Mouse (Mus musculus): ENCODE data around the gene Zfp827.

The Zfp827 gene

GRCm38 (mm10) chr8:79027977-79028487 is at the start of gene Zfp827:
Zfp827 (plus strand) TSS chr8:79028437.
- DNase-seq (ENCODE audit: low spot score in 2 of 2) = peak; percentile 55 to 73

GRCm38 (mm10) chr8:79004341-79004740 is 23.9 kb upstream of the Zfp827 start:
- no peak for DNase-seq (ENCODE audit: low spot score in 2 of 2)

GRCm38 (mm10) chr8:79015061-79015460 is 13.2 kb upstream of the Zfp827 start:
- no peak for DNase-seq (ENCODE audit: low spot score in 2 of 2)

- DNase-seq (ENCODE audit: low spot score in 2 of 2) = peak in 1 of 2 experiments; percentile 21
Observed at GRCm38 (mm10) chr8:79016076-79016475, 12.2 kb upstream of the Zfp827 start.

GRCm38 (mm10) chr8:79016583-79016982 is 11.7 kb upstream of the Zfp827 start:
- DNase-seq (ENCODE audit: low spot score in 2 of 2) = no peak

GRCm38 (mm10) chr8:79023922-79024321 is 4.3 kb upstream of the Zfp827 start:
- no peak for DNase-seq (ENCODE audit: low spot score in 2 of 2)

- no peak for DNase-seq (ENCODE audit: low spot score in 2 of 2)
Observed at GRCm38 (mm10) chr8:79027319-79027718, 918 bp upstream of the Zfp827 start.

- peak in 1 of 2 experiments; percentile 41 for DNase-seq (ENCODE audit: low spot score in 2 of 2)
Observed at GRCm38 (mm10) chr8:79028541-79029395, 531 bp downstream of the Zfp827 start.

GRCm38 (mm10) chr8:79029396-79030325 is 1.4 kb downstream of the Zfp827 start:
- peak; percentile 42 to 67 for DNase-seq (ENCODE audit: low spot score in 2 of 2)

- peak in 1 of 2 experiments; percentile 58 for DNase-seq (ENCODE audit: low spot score in 2 of 2)
Observed at GRCm38 (mm10) chr8:79030326-79031265, 2.4 kb downstream of the Zfp827 start.

- no peak for DNase-seq (ENCODE audit: low spot score in 2 of 2)
Observed at GRCm38 (mm10) chr8:79037532-79037931, 9.3 kb downstream of the Zfp827 start.

- no peak for DNase-seq (ENCODE audit: low spot score in 2 of 2)
Observed at GRCm38 (mm10) chr8:79037991-79038390, 9.8 kb downstream of the Zfp827 start.

- no peak for DNase-seq (ENCODE audit: low spot score in 2 of 2)
Observed at GRCm38 (mm10) chr8:79041429-79041828, 13.2 kb downstream of the Zfp827 start.

- no peak for DNase-seq (ENCODE audit: low spot score in 2 of 2)
Observed at GRCm38 (mm10) chr8:79042252-79042651, 14.0 kb downstream of the Zfp827 start.

- no peak for DNase-seq (ENCODE audit: low spot score in 2 of 2)
Observed at GRCm38 (mm10) chr8:79044673-79045072, 16.4 kb downstream of the Zfp827 start.

- no peak for DNase-seq (ENCODE audit: low spot score in 2 of 2)
Observed at GRCm38 (mm10) chr8:79046659-79047058, 18.4 kb downstream of the Zfp827 start.

GRCm38 (mm10) chr8:79048388-79049005 is 20.3 kb downstream of the Zfp827 start:
- no peak for DNase-seq (ENCODE audit: low spot score in 2 of 2)

GRCm38 (mm10) chr8:79054222-79054621 is 26.0 kb downstream of the Zfp827 start:
- DNase-seq (ENCODE audit: low spot score in 2 of 2) = no peak

GRCm38 (mm10) chr8:79057179-79057578 is 28.9 kb downstream of the Zfp827 start:
- DNase-seq (ENCODE audit: low spot score in 2 of 2) = no peak

- DNase-seq (ENCODE audit: low spot score in 2 of 2) = no peak
Observed at GRCm38 (mm10) chr8:79059361-79059760, 31.1 kb downstream of the Zfp827 start.

All from left cerebral cortex, adult 9 months (tissue).